Mouse (Mus musculus) midbrain, embryonic 12.5 days (tissue): Measurements from ENCODE around the gene Olfr1278. TPM values are rescaled to one million over a fixed set of nuclear protein-coding genes. Genes with fewer than 3 reads are reported as not detected.
"Not testable (repeated sequence)": the region's sequence is repeated elsewhere in the genome, so short reads cannot be mapped to it uniquely, and the experiment has no call there.

ENCODE experiments used
- ATAC-seq: fragments of 200-750 bp; cut with Nextera tagmentation; 2 replicates; pipeline ENCODE4 v1.8.0; 2017; ENCODE audit warnings: low read depth, moderate TSS enrichment, moderate library complexity; ENCODE audit not compliant: low FRiP score
- H3K27ac ChIP-seq: fragments of 300-500 bp; sonication (generic); replicated peaks from 2 replicates; pipeline ENCODE4 v1.5.1; 2016; ENCODE audit warnings: mild to moderate bottlenecking
- H3K27me3 ChIP-seq: fragments of 300-500 bp; sonication (generic); 2 replicates; pipeline ENCODE4 v1.6.1; 2016; ENCODE audit warnings: mild to moderate bottlenecking
- H3K36me3 ChIP-seq: fragments of 300-500 bp; sonication (generic); 2 replicates; pipeline ENCODE4 v1.6.1; 2016
- H3K4me1 ChIP-seq: fragments of 300-500 bp; sonication (generic); 2 replicates; pipeline ENCODE4 v1.6.1; 2016
- H3K4me2 ChIP-seq: fragments of 300-500 bp; sonication (generic); replicated peaks from 2 replicates; pipeline ENCODE4 v1.6.1; 2016; ENCODE audit warnings: mild to moderate bottlenecking, moderate library complexity
- H3K4me3 ChIP-seq: fragments of 300-500 bp; sonication (generic); 2 replicates; pipeline ENCODE4 v1.5.1; 2016; ENCODE audit warnings: mild to moderate bottlenecking
- H3K9ac ChIP-seq: fragments of 300-500 bp; sonication (generic); replicated peaks from 2 replicates; pipeline ENCODE4 v1.6.1; 2016; ENCODE audit warnings: mild to moderate bottlenecking, moderate library complexity
- H3K9me3 ChIP-seq: fragments of 300-500 bp; sonication (generic); 2 replicates; pipeline ENCODE4 v1.6.1; 2016; ENCODE audit warnings: mild to moderate bottlenecking
- WGBS: fragments of 180-500 bp; shearing (Covaris S2); methylation state at CpG from one replicate; pipeline ENCODE4 v1.1.7; 2016; 5-methylcytosine and 5-hydroxymethylcytosine counted together
- polyA plus RNA-seq: library from polyadenylated mRNA; unstranded; fragments of >200 nt; fragmentation: Nextera tagmentation; extraction: Ambion mirVana; gene quantifications from 2 replicates; pipeline ENCODE4 v1.2.1, GENCODE M21; 2016

Olfr1278 gene
- polyA plus RNA-seq, result not detected in 2 replicates

DNA sequence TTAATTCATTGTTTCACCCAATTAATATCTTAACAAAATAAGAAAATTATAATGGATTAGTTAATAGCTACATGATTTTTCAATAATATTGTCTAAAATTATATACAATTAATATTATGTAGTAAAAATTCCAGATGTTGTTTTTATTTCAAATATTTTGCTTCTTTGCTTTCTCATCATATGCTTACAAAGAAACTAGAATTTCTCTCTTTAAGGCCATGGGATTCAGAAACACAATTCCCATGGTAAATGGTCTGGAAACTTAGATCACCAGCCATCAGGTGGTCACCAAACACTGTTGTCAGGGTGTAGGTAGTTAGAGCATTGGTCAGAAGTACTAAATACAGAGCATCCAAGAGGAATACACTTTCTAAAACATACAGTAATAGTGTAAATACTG lies at the start of gene Olfr1278:
Gene Olfr1278 (plus strand): TSS at position 301 of the 400 bp plus-strand sequence.
- Histone ChIP-seq H3K4me2 (no peak within 1 kb of the TSS), H3K27me3 (no peaks in the 10 kb centered on the region), H3K9ac (no peak within 1 kb of the TSS), H3K4me1 (no peaks in the 10 kb centered on the region), H3K4me3 (no peak within 1 kb of the TSS), H3K27ac (no peak within 1 kb of the TSS), H3K9me3 (no peaks in the 10 kb centered on the region), H3K36me3 (no peaks in the 10 kb centered on the region)
- no peak for ATAC-seq

- ATAC-seq, result no peak
- no peak within 1 kb of the TSS for H3K9ac ChIP-seq
- no peaks in the 10 kb centered on the region for H3K9me3 ChIP-seq
- no peak within 1 kb of the TSS for H3K27ac ChIP-seq
- H3K27me3 ChIP-seq, result no peaks in the 10 kb centered on the region
- H3K4me2 ChIP-seq, result no peak within 1 kb of the TSS
- no peak within 1 kb of the TSS for H3K4me3 ChIP-seq
- H3K4me1 ChIP-seq, result no peaks in the 10 kb centered on the region
- no peaks in the 10 kb centered on the region for H3K36me3 ChIP-seq
Measured at GRCm38 (mm10) chr2:111254216-111254615, 35.7 kb upstream of the Olfr1278 start, which contains the start of gene Olfr1276. Gene Olfr1276 (plus strand): TSS chr2:111254516.

- no peak within 1 kb of the TSS for H3K27ac ChIP-seq
- ATAC-seq, result no peak
- H3K36me3 ChIP-seq, result no peaks in the 10 kb centered on the region
- no peak within 1 kb of the TSS for H3K4me2 ChIP-seq
- no peaks in the 10 kb centered on the region for H3K9me3 ChIP-seq
- WGBS, result 90% methylated on average over 2 of the region's 2 CpGs
- H3K4me1 ChIP-seq, result no peaks in the 10 kb centered on the region
- H3K9ac ChIP-seq, result no peak within 1 kb of the TSS
- no peak within 1 kb of the TSS for H3K4me3 ChIP-seq
- no peaks in the 10 kb centered on the region for H3K27me3 ChIP-seq
Measured at GRCm38 (mm10) chr2:111274006-111274405, 15.9 kb upstream of the Olfr1278 start, which contains the start of gene Olfr1277. Gene Olfr1277 (minus strand): TSS chr2:111274106.

DNA sequence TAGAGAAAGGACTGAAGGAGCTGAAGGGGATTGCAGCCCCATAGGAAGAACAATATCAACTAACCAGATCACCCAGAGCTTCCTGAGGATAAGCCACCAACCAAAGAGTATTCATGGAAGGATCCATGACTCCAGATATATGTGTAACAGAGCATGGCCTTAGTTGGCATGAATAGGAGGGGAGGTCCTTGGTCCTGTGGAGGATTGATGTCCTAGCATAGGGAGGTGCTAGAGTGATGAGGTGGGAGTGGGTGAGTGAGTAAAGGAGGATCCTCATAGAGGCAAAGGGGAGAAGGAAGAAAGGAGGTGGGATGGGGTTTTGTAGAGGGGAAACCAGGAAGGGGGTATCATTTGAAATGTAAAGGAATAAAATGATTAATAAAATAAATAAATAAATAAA lies 8.6 kb downstream of the Olfr1278 start:
- H3K4me3 ChIP-seq, result no peak overlapping the region
- H3K9me3 ChIP-seq, result no peaks in the 10 kb centered on the region
- H3K36me3 ChIP-seq, result no peaks in the 10 kb centered on the region
- no peak overlapping the region for H3K4me2 ChIP-seq
- H3K27ac ChIP-seq, result no peak overlapping the region
- no peak for ATAC-seq
- H3K27me3 ChIP-seq, result no peaks in the 10 kb centered on the region
- H3K9ac ChIP-seq, result no peak overlapping the region
- H3K4me1 ChIP-seq, result no peaks in the 10 kb centered on the region

DNA sequence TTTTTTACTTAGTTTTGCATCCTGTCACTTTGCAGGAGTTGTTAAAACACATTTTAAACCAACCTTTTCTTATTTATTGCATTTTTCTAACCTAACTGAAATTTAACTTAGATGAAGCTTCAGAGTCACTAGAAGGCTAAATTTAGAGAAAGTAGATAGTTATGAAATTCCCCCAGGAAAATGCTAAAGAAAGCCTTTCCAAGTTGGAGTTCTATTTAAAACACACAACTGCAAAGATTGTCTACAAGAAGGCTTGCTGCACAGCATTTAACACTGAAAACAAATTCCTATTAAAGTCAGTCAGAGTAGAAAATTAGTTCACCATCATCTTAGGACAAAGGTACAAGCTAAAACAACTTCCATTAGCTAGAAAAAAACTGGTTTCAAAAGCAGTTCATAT lies 10.4 kb downstream of the Olfr1278 start, which contains the start of gene Olfr1279:
Gene Olfr1279 (plus strand): TSS at position 262 of the 400 bp plus-strand sequence.
- no peaks in the 10 kb centered on the region for H3K36me3 ChIP-seq
- no peaks in the 10 kb centered on the region for H3K4me1 ChIP-seq
- no peak for ATAC-seq
- H3K9ac ChIP-seq, result no peak within 1 kb of the TSS
- H3K4me3 ChIP-seq, result no peak within 1 kb of the TSS
- no peak within 1 kb of the TSS for H3K4me2 ChIP-seq
- H3K9me3 ChIP-seq, result no peaks in the 10 kb centered on the region
- H3K27ac ChIP-seq, result no peak within 1 kb of the TSS
- no peaks in the 10 kb centered on the region for H3K27me3 ChIP-seq

DNA sequence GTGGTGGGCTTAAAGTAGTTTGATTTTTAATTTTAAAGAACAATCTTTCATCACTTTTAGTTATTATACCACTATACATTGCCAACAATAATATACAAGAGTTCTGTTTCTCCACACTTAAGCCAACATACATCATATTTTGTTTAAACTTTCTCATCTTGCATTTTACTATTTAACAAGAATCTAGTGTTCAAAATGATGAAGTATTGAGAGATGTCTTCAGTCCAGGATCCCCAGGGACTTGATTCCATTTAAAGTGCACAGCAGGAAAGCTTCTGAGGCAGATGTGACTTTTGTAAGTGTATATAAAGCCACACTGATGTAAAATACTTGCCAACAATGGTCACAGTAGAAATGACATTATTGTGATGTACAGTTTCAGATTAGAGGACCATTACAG lies 23.8 kb downstream of the Olfr1278 start, which contains the start of gene Olfr1280:
Gene Olfr1280 (plus strand): TSS at position 301 of the 400 bp plus-strand sequence.
- no peaks in the 10 kb centered on the region for H3K9me3 ChIP-seq
- no peaks in the 10 kb centered on the region for H3K27me3 ChIP-seq
- H3K36me3 ChIP-seq, result no peaks in the 10 kb centered on the region
- H3K4me2 ChIP-seq, result no peak within 1 kb of the TSS
- no peak for ATAC-seq
- H3K27ac ChIP-seq, result no peak within 1 kb of the TSS
- H3K9ac ChIP-seq, result no peak within 1 kb of the TSS
- H3K4me3 ChIP-seq, result no peak within 1 kb of the TSS
- H3K4me1 ChIP-seq, result no peaks in the 10 kb centered on the region

DNA sequence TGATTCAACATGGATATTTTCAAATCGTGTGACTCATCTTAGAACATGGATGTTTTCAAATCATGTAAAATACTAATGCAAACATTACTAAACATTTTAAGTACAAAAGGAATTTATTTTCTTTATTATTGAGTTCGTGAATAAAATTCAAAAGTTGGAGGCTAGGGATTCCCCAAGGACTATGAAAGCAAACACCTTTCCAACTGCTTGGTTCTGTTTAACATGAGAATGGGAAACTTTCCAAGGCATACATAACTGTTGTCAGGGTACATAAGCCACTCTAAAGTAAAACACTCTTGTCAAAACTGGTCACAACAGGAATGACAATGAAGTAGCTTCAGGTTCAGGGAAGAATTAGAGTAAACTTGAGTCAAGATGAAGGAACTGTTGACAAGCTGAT lies 36.3 kb downstream of the Olfr1278 start, which contains the start of gene Olfr1281:
Gene Olfr1281 (plus strand): TSS at position 301 of the 400 bp plus-strand sequence.
- no peaks in the 10 kb centered on the region for H3K27me3 ChIP-seq
- no peak within 1 kb of the TSS for H3K4me3 ChIP-seq
- no peaks in the 10 kb centered on the region for H3K4me1 ChIP-seq
- H3K4me2 ChIP-seq, result no peak within 1 kb of the TSS
- H3K36me3 ChIP-seq, result no peaks in the 10 kb centered on the region
- WGBS, result 81% methylated on average over 2 of the region's 2 CpGs
- no peak for ATAC-seq
- no peaks in the 10 kb centered on the region for H3K9me3 ChIP-seq
- no peak within 1 kb of the TSS for H3K27ac ChIP-seq
- H3K9ac ChIP-seq, result no peak within 1 kb of the TSS

- not testable (repeated sequence) for H3K27me3 ChIP-seq, H3K4me3 ChIP-seq, H3K27ac ChIP-seq, H3K9ac ChIP-seq, H3K4me2 ChIP-seq, H3K36me3 ChIP-seq, H3K4me1 ChIP-seq, H3K9me3 ChIP-seq, ATAC-seq
- 90% methylated on average over 5 of the region's 5 CpGs for WGBS
Measured at GRCm38 (mm10) chr2:111333721-111334120, 43.8 kb downstream of the Olfr1278 start.

DNA sequence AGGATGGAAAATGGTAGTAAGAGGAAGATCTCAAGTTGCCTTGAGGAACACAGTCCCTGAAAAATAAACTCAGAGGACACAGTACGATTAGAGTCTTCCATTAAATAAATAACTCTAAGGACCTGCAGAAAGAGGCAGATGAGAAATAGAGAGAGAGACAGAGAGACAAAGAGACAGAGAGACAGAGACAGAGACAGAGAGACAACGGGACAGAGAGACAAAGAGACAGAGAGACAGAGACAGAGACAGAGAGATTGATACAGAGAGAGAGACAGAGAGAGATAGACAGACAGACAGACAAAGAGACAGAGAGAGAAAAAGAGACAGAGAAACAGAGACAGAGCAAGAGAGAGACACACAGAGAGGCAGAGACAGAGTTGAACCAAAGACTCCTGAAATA lies 46.0 kb downstream of the Olfr1278 start, which contains the start of gene Olfr1282:
Gene Olfr1282 (minus strand): TSS at position 101 of the 400 bp plus-strand sequence.
- no peaks in the 10 kb centered on the region for H3K27me3 ChIP-seq
- H3K9ac ChIP-seq, result no peak within 1 kb of the TSS
- no peak within 1 kb of the TSS for H3K27ac ChIP-seq
- no peak within 1 kb of the TSS for H3K4me3 ChIP-seq
- H3K4me2 ChIP-seq, result no peak within 1 kb of the TSS
- WGBS, result 75% methylated on average over 2 of the region's 2 CpGs
- no peaks in the 10 kb centered on the region for H3K9me3 ChIP-seq
- no peaks in the 10 kb centered on the region for H3K4me1 ChIP-seq
- H3K36me3 ChIP-seq, result no peaks in the 10 kb centered on the region
- no peak for ATAC-seq

Other genes starting within 250 kb of the Olfr1278 start
- gene Gm13941, start 184.2 kb upstream of the Olfr1278 start, polyA plus RNA-seq, result not detected in 2 replicates
- gene Gm15130, start 137.2 kb upstream of the Olfr1278 start, polyA plus RNA-seq, result not detected in 2 replicates
- gene 4930430A15Rik, start 60.5 kb upstream of the Olfr1278 start, polyA plus RNA-seq, result not detected in 2 replicates
- not detected in 2 replicates for gene Olfr1275, start 54.9 kb upstream of the Olfr1278 start, polyA plus RNA-seq
- gene Olfr1276, start 35.6 kb upstream of the Olfr1278 start, polyA plus RNA-seq, result not detected in 2 replicates
- gene Olfr1277, start 16.0 kb upstream of the Olfr1278 start, polyA plus RNA-seq, result not detected in 2 replicates
- not detected in 2 replicates for gene Olfr1279, start 10.5 kb downstream of the Olfr1278 start, polyA plus RNA-seq
- gene Olfr1280, start 23.9 kb downstream of the Olfr1278 start, polyA plus RNA-seq, result not detected in 2 replicates
- not detected in 2 replicates for gene Olfr1281, start 36.4 kb downstream of the Olfr1278 start, polyA plus RNA-seq
- not detected in 2 replicates for gene Olfr1282, start 45.9 kb downstream of the Olfr1278 start, polyA plus RNA-seq
- gene Olfr1283, start 76.7 kb downstream of the Olfr1278 start, polyA plus RNA-seq, result not detected in 2 replicates
- gene Olfr1284, start 85.4 kb downstream of the Olfr1278 start, polyA plus RNA-seq, result not detected in 2 replicates
- gene Olfr1286, start 133.0 kb downstream of the Olfr1278 start, polyA plus RNA-seq, result not detected in 2 replicates
- gene Olfr1287, start 159.0 kb downstream of the Olfr1278 start, polyA plus RNA-seq, result not detected in 2 replicates
- gene Olfr1288, start 184.0 kb downstream of the Olfr1278 start, polyA plus RNA-seq, result not detected in 2 replicates
- not detected in 2 replicates for gene Olfr1289, start 190.7 kb downstream of the Olfr1278 start, polyA plus RNA-seq
- not detected in 2 replicates for gene Olfr1290, start 203.7 kb downstream of the Olfr1278 start, polyA plus RNA-seq
- not detected in 2 replicates for gene Olfr1291-ps1, start 207.0 kb downstream of the Olfr1278 start, polyA plus RNA-seq
- gene Olfr1293-ps, start 235.1 kb downstream of the Olfr1278 start, polyA plus RNA-seq, result not detected in 2 replicates